Mouse (Mus musculus) midbrain, embryonic 16.5 days (tissue): ENCODE measurements around the gene Spock1. TPM values are rescaled to one million over a fixed set of nuclear protein-coding genes. Genes with fewer than 3 reads are reported as not detected.

ENCODE experiments used
- ATAC-seq: fragments of 200-750 bp; cut with Nextera tagmentation; 2 replicates; pipeline ENCODE4 v1.8.0; 2017; ENCODE audit warnings: moderate TSS enrichment
- H3K27ac ChIP-seq: fragments of 300-500 bp; sonication (generic); 2 replicates; pipeline ENCODE4 v1.5.1; 2014; ENCODE audit warnings: mild to moderate bottlenecking, low read length, mixed read lengths
- H3K27me3 ChIP-seq: fragments of 300-500 bp; sonication (generic); 2 replicates; pipeline ENCODE4 v1.6.1; 2014; ENCODE audit warnings: low read depth, low read length, mixed read lengths; ENCODE audit not compliant: control insufficient read depth, insufficient read depth
- H3K36me3 ChIP-seq: fragments of 300-500 bp; sonication (generic); 2 replicates; pipeline ENCODE4 v1.6.1; 2014; ENCODE audit warnings: mild to moderate bottlenecking, low read length, moderate library complexity, mixed read lengths; ENCODE audit not compliant: control insufficient read depth, insufficient read depth
- H3K4me1 ChIP-seq: fragments of 300-500 bp; sonication (generic); 2 replicates; pipeline ENCODE4 v1.6.1; 2014; ENCODE audit warnings: mild to moderate bottlenecking, low read length, mixed read lengths; ENCODE audit not compliant: control insufficient read depth, insufficient read depth
- H3K4me2 ChIP-seq: fragments of 300-500 bp; sonication (generic); 2 replicates; pipeline ENCODE4 v1.6.1; 2014; ENCODE audit warnings: mild to moderate bottlenecking, low read length, mixed read lengths
- H3K4me3 ChIP-seq: fragments of 300-500 bp; sonication (generic); 2 replicates; pipeline ENCODE4 v1.5.1; 2014; ENCODE audit warnings: low read depth, mild to moderate bottlenecking, low read length, moderate library complexity, mixed read lengths
- H3K9ac ChIP-seq: fragments of 300-500 bp; sonication (generic); 2 replicates; pipeline ENCODE4 v1.6.1; 2014; ENCODE audit warnings: low read depth, low read length, mixed read lengths
- H3K9me3 ChIP-seq: fragments of 300-500 bp; sonication (generic); replicated peaks from 2 replicates; pipeline ENCODE4 v1.6.1; 2014; ENCODE audit warnings: mild to moderate bottlenecking, low read length, mixed read lengths; ENCODE audit not compliant: control insufficient read depth, poor library complexity, severe bottlenecking
- WGBS: fragments of 180-500 bp; shearing (Covaris S2); extraction: QIAGEN DNeasy Blood & Tissue Kit; methylation state at CpG from one replicate; pipeline ENCODE4 v1.1.7; 2014; 5-methylcytosine and 5-hydroxymethylcytosine counted together
- polyA plus RNA-seq: library from polyadenylated mRNA; unstranded; fragments of >200 nt; fragmentation: Nextera tagmentation; extraction: Ambion mirVana; gene quantifications from 2 replicates; pipeline ENCODE4 v1.2.1, GENCODE M21; 2015

The Spock1 gene
- polyA plus RNA-seq, 1 experiment from 2014 or later = 81.8 TPM

GRCm38 (mm10) chr13:57722329-57722936 is 185.7 kb downstream of the Spock1 start:
- ATAC-seq = no peak
- peaks cover 8% of the 10 kb centered on the region; the same call in 1 of the 2 replicates for H3K4me1 ChIP-seq
- H3K36me3 ChIP-seq = no peaks in the 10 kb centered on the region
- no peaks in the 10 kb centered on the region; the same call in 1 of the 2 replicates for H3K27me3 ChIP-seq
- no peaks in the 10 kb centered on the region for H3K9me3 ChIP-seq
- no peak overlapping the region for H3K4me3 ChIP-seq
- H3K9ac ChIP-seq = no peak overlapping the region
- H3K4me2 ChIP-seq = 0 out of 2 replicates have a peak overlapping the region, but pooled peaks have one; percentile 0
- no peak overlapping the region for H3K27ac ChIP-seq
- 37% methylated on average over 17 of the region's 17 CpGs for WGBS

DNA sequence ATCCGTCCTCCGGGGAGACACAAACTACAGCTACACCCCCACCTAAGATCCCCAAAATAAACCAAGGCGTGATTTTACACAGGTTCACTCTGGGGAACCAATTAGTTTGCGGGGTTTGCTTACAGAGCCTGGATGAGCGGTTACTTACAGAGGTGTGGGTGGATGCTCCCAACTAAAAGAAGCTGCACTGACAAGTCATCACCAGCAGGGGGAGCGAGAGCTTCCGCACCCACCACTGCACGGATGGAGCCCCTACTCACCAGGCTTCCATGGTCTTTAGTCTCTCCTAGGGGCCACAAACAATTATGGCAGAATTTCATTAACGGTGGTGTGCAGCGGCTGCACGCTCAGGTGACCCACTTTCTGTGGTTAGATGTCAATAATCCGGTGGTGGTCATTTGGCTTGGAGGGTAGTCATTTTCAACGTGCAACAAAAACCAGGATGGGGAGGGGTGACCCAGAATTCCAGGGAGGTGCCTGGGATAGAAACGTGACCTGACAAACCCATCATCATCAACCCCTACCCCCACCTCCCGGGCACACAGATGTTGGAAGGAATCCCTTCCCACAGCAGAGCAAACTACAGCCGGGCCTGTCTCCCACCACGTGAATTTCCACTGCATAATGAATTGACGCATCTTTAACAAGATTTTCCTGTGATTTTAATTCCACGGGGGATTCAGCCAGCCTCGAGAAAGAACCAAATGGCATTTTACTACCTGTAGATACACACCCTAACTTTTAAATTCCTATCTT is 186.4 kb downstream of the Spock1 start:
- Histone ChIP-seq H3K9ac (no peak overlapping the region), H3K27me3 (no peaks in the 10 kb centered on the region; the same call in 1 of the 2 replicates), H3K27ac (no peak overlapping the region), H3K36me3 (no peaks in the 10 kb centered on the region), H3K4me1 (peaks cover 8% of the 10 kb centered on the region; the same call in 1 of the 2 replicates), H3K4me3 (no peak overlapping the region), H3K4me2 (no peak overlapping the region), H3K9me3 (no peaks in the 10 kb centered on the region)
- no peak for ATAC-seq
- WGBS = 43% methylated on average over 20 of the region's 20 CpGs

- Histone ChIP-seq H3K4me3 (no peak overlapping the region), H3K4me1 (peaks cover 8% of the 10 kb centered on the region; the same call in 1 of the 2 replicates), H3K4me2 (no peak overlapping the region), H3K36me3 (no peaks in the 10 kb centered on the region), H3K27me3 (no peaks in the 10 kb centered on the region), H3K9ac (no peak overlapping the region), H3K9me3 (no peaks in the 10 kb centered on the region), H3K27ac (no peak overlapping the region)
- WGBS = 18% methylated on average over 5 of the region's 5 CpGs
- ATAC-seq = no peak
Observed at GRCm38 (mm10) chr13:57718087-57718486, 190.0 kb downstream of the Spock1 start.

DNA sequence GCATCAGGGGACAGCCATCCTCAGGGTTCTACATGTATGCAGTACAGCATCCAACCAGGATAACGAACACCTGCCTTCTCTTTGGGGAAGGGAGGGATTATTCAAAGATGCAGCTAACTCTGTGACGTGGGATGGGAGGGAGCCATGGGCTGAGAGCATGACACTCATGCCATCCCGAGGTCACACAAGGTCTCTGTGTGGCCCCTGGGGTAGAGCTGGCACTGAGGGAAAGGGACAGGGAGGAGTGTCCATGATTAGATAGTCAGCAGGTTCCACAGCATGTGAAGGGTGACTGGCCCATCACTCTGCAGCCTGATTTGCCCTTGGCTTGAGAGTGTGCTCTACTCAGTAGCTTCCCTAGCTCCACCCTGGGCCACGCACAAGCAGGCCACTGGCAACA is 195.2 kb downstream of the Spock1 start:
- no peak for ATAC-seq
- Histone ChIP-seq H3K36me3 (no peaks in the 10 kb centered on the region), H3K9me3 (no peaks in the 10 kb centered on the region), H3K4me3 (no peak overlapping the region), H3K27me3 (no peaks in the 10 kb centered on the region), H3K4me1 (peaks cover 3% of the 10 kb centered on the region; the same call in 1 of the 2 replicates), H3K9ac (no peak overlapping the region), H3K4me2 (no peak overlapping the region), H3K27ac (no peak overlapping the region)
- WGBS = 87% methylated on average over 4 of the region's 4 CpGs

DNA sequence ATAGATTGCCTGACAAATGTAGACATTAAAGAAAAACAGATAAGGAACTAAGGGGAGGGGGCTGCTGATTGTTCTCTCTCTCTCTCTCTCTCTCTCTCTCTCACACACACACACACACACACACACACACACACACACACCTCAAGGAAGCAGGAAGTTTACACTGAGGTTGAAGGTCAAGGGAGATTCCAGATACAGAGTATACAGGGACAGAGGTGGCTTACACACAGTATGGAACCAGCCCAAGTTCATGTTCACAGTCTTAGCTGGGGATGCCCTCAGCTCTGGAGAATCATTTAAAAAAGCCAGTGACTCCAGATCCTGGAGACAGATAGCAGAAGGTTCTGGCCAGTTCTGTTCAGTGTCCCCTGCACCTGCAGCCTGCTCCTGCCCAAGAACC is 199.7 kb downstream of the Spock1 start:
- Histone ChIP-seq H3K4me2 (no peak overlapping the region), H3K9me3 (no peaks in the 10 kb centered on the region), H3K27ac (no peak overlapping the region), H3K36me3 (no peaks in the 10 kb centered on the region), H3K9ac (no peak overlapping the region), H3K4me3 (no peak overlapping the region), H3K4me1 (0 out of 2 replicates have a peak, but pooled peaks cover 3% of the 10 kb centered on the region), H3K27me3 (no peaks in the 10 kb centered on the region)
- no peak for ATAC-seq

DNA sequence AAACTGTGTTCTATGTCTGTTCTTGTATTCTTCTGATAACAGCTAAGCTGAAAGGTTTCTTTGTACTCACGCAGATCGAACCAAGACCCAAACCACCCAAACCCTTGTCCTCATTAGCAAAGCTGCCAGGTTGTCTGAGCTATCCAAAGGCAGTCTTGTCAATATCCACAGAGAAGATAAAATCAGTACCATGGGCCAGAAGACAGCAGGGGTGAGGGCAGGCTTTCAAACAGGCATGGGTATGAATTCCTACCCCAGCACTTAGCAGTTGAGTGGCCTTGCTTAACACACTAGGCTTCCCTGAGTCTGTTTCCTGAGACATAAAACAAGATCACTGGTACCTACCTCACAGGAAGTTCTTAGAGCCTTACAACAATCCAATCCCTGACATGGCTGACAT is 205.2 kb downstream of the Spock1 start:
- no peaks in the 10 kb centered on the region for H3K9me3 ChIP-seq
- H3K4me1 ChIP-seq = no peaks in the 10 kb centered on the region
- H3K9ac ChIP-seq = no peak overlapping the region
- no peaks in the 10 kb centered on the region for H3K36me3 ChIP-seq
- H3K4me3 ChIP-seq = no peak overlapping the region
- no peak overlapping the region for H3K27ac ChIP-seq
- WGBS = 90% methylated on average over 2 of the region's 2 CpGs
- H3K27me3 ChIP-seq = no peaks in the 10 kb centered on the region
- ATAC-seq = no peak
- no peak overlapping the region for H3K4me2 ChIP-seq

- 85% methylated on average over 5 of the region's 5 CpGs for WGBS
- no peak overlapping the region for H3K27ac ChIP-seq
- H3K4me3 ChIP-seq = no peak overlapping the region
- H3K36me3 ChIP-seq = no peaks in the 10 kb centered on the region
- H3K9me3 ChIP-seq = no peaks in the 10 kb centered on the region
- no peak overlapping the region for H3K9ac ChIP-seq
- H3K4me2 ChIP-seq = no peak overlapping the region
- H3K27me3 ChIP-seq = no peaks in the 10 kb centered on the region
- H3K4me1 ChIP-seq = no peaks in the 10 kb centered on the region
- no peak for ATAC-seq
Observed at GRCm38 (mm10) chr13:57696685-57697084, 211.4 kb downstream of the Spock1 start.

DNA sequence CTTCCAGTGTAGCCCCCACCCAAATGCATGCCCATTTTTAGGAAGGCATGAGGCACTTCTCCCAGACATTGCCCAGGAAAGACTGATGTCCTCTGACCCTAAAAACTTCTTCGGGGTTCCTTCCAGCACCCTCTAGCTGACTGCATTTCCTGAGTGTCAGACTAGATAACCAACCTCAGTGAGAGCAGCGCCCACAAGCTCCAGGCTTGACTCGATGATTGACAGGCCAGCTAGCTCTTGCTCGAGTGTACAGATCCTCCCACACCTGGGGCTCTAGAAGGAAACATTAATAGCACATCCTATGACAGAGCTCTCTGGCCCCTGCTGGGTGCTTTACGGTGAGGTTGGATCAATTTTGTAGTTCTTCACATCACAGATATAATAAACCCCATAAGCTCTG is 219.2 kb downstream of the Spock1 start:
- Histone ChIP-seq H3K4me2 (no peak overlapping the region), H3K4me3 (no peak overlapping the region), H3K9me3 (no peaks in the 10 kb centered on the region), H3K36me3 (no peaks in the 10 kb centered on the region), H3K27ac (no peak overlapping the region), H3K27me3 (no peaks in the 10 kb centered on the region), H3K9ac (no peak overlapping the region), H3K4me1 (no peaks in the 10 kb centered on the region)
- no peak for ATAC-seq
- 82% methylated on average over 5 of the region's 5 CpGs for WGBS

DNA sequence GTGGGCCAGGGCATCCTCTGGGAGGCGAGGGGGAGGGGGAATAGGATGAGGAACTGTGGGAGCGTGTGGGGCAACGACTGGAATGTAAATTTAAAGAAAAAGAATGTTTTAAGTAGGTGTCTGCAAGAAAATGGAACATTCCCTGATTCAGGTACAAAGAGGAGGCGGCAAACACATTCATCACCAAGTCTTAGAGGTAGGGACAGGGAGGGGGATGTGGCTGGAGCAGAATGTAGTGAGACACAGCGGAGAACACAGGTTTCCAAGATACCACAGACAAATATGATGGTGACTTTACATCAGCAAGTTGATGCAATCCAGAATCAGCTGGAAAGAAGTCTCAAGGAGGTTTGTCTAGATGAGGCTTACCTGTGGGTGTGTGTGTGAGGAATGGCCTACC is 221.7 kb downstream of the Spock1 start:
- no peaks in the 10 kb centered on the region for H3K36me3 ChIP-seq
- no peak overlapping the region for H3K27ac ChIP-seq
- no peak for ATAC-seq
- H3K9ac ChIP-seq = no peak overlapping the region
- H3K27me3 ChIP-seq = no peaks in the 10 kb centered on the region
- no peaks in the 10 kb centered on the region for H3K9me3 ChIP-seq
- H3K4me3 ChIP-seq = no peak overlapping the region
- H3K4me2 ChIP-seq = no peak overlapping the region
- no peaks in the 10 kb centered on the region for H3K4me1 ChIP-seq
- WGBS = 81% methylated on average over 5 of the region's 5 CpGs
